Mouse (Mus musculus) adrenal gland, postnatal 0 days (tissue): ENCODE measurements around the gene Srsy. TPM values are rescaled to one million over a fixed set of nuclear protein-coding genes. Genes with fewer than 3 reads are reported as not detected.

Source experiments
- polyA plus RNA-seq: library from polyadenylated mRNA; unstranded; fragments of >200 nt; fragmentation: Nextera tagmentation; extraction: Ambion mirVana; gene quantifications from 2 replicates; pipeline ENCODE4 v1.2.1, GENCODE M21; 2015

Gene Srsy
- polyA plus RNA-seq: not detected in 2 replicates

DNA sequence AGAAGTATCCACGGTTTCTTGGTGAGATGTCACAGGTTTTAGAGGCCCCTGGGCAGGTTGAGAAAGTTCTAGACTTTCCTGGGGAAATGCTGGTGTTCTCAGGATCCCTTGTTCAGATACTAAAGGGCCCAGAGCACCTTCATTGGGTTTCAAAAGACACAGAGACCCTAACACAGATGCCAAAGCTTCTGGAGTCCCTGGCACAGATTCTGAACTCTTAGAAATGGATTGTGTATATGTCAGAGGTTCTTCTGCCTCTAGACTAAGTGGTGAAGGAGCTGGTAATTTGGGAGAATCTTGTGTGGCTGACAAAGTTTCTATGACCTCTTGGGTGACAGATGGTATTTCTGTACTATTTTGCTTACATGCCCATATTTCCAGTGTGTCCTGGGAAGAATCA lies at the start of gene Srsy:
TSS of gene Srsy (minus strand) at position 101 of the 400 bp plus-strand sequence.

Other genes with a start within 250 kb of the Srsy start
- gene Gm21904, start 91.1 kb downstream of the Srsy start, polyA plus RNA-seq: not detected in 2 replicates
- not detected in 2 replicates for gene Gm20772, start 62.6 kb downstream of the Srsy start, polyA plus RNA-seq
- not detected in 2 replicates for gene Gm20831, start 62.6 kb downstream of the Srsy start, polyA plus RNA-seq
- gene Gm21764, start 124.5 kb upstream of the Srsy start, polyA plus RNA-seq: not detected in 2 replicates
- not detected in 2 replicates for gene Ssty1, start 151.8 kb upstream of the Srsy start, polyA plus RNA-seq